Mouse (Mus musculus) liver, postnatal 0 days (tissue): ENCODE measurements around the gene Tshz2.

ENCODE experiments used
- CTCF ChIP-seq: sonication (generic); IDR thresholded peaks from 2 replicates; pipeline ENCODE4 v1.5.1; 2016; ENCODE audit warnings: antibody characterized with exemption, low read depth
- EP300 ChIP-seq: IDR thresholded peaks from 2 replicates; pipeline ENCODE4 v1.6.1; 2016; ENCODE audit warnings: antibody characterized with exemption, low read depth, mild to moderate bottlenecking

- no peak for TF ChIP-seq CTCF
- no peak for TF ChIP-seq EP300
These were observed 280.0 kb downstream of the Tshz2 start for GRCm38 (mm10) chr2:169912826-169913225.
